Mouse (Mus musculus): ENCODE data around the gene Ctnnal1. TPM values are rescaled to one million over a fixed set of nuclear protein-coding genes. Genes with fewer than 3 reads are reported as not detected.

The Ctnnal1 gene
- polyA plus RNA-seq, 1 experiment from 2014 or later = 26.1 TPM

DNA sequence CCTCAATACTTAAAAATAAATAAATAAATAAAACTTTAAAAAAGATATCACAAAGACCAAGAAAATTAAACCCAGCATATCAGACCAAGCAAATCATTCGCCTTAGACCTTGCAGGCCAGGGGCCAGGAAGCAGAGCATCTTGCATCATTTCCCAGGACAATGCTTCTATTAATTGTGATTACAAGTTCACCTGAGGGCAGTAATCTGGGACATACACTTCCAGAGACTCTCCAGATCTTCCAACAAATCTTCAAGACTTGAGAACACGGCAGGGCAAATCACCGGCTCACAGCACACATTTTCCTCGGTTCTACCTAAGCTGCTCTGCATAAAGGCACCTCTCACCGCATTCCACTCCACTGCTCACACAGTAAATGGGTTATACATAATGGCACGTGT is 16.9 kb downstream of the Ctnnal1 start:
- 90% methylated on average over 6 of the region's 6 CpGs for WGBS
- H3K4me2 ChIP-seq = no peak overlapping the region
- ATAC-seq (ENCODE audit: low FRiP score) (no peak), DNase-seq (ENCODE audit: low spot score, missing footprints) (no peak)
- H3K9ac ChIP-seq (ENCODE audit: low read length) = no peak overlapping the region
- H3K27me3 ChIP-seq (ENCODE audit: control insufficient read depth, insufficient read depth, low read length) = no peaks in the 10 kb centered on the region
- H3K4me3 ChIP-seq (ENCODE audit: low read depth, low read length) = no peak overlapping the region
- H3K4me1 ChIP-seq (ENCODE audit: control insufficient read depth, insufficient read depth, low read length) = no peaks in the 10 kb centered on the region
- H3K9me3 ChIP-seq (ENCODE audit: control insufficient read depth, low read length) = no peaks in the 10 kb centered on the region
- peaks cover 6% of the 10 kb centered on the region; the same call in 1 of the 2 replicates for H3K36me3 ChIP-seq (ENCODE audit: control insufficient read depth, insufficient read depth, low read length)
- H3K27ac ChIP-seq (ENCODE audit: low read depth, low read length) = no peak overlapping the region

DNA sequence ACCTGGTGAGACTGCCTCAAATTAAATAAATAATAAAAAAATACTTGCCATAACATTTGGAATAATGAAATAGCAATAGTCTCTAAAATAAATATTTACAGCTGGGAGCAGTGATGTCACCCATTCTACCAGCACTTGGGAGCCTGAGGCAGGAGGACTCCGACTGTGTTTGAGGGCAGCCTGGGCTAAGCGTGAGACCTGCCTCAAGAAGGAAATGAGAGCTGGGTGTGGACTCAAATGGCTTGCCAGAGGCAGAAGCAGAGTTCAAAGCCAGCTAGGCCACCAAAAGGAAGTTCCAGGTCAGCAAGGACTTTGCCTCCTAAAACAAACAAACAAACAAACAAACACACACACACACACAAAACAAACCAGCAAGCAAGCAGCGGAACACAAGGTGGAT is 17.6 kb downstream of the Ctnnal1 start:
- Histone ChIP-seq H3K9ac (ENCODE audit: low read length) (no peak overlapping the region), H3K4me3 (ENCODE audit: low read depth, low read length) (no peak overlapping the region), H3K36me3 (ENCODE audit: control insufficient read depth, insufficient read depth, low read length) (peaks cover 6% of the 10 kb centered on the region; the same call in 1 of the 2 replicates), H3K4me1 (ENCODE audit: control insufficient read depth, insufficient read depth, low read length) (no peaks in the 10 kb centered on the region), H3K9me3 (ENCODE audit: control insufficient read depth, low read length) (no peaks in the 10 kb centered on the region), H3K27ac (ENCODE audit: low read depth, low read length) (no peak overlapping the region), H3K27me3 (ENCODE audit: control insufficient read depth, insufficient read depth, low read length) (no peaks in the 10 kb centered on the region), H3K4me2 (no peak overlapping the region)
- 93% methylated on average over 3 of the region's 3 CpGs for WGBS
- DNase-seq (ENCODE audit: low spot score, missing footprints) (peak; percentile 75), ATAC-seq (ENCODE audit: low FRiP score) (no peak)

DNA sequence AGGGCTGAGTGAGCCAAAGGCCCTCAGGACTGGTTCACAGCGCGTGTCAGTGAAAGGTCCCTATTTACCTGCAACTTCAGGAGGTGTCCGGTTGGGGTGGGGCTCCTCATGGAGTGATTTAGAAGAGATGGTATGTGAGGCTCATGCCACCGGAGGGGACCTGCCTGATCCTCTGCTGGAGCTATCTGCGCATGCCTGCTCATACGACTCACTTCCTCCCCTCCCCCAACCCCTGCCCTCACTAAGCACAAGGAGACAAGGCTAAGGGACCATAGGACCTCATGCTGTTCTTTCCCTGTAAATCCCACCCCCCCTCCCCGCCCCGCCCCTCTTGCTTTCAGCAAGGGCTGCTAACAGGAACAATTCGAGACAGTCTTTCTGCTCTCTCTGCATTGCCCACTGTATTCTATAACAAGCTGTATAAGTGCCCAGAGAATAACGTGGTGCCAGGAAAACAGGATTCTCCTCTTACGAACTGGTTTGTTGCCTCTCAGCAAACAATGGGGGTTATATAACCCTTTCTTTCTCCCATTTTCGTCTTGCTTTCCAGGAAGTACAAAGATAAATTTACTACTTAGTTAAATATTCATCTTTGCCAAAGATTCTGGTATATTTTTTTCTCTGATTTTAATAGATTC is 19.0 kb downstream of the Ctnnal1 start:
- H3K4me3 ChIP-seq (ENCODE audit: low read depth, low read length) = no peak overlapping the region
- WGBS = 54% methylated on average over 12 of the region's 12 CpGs
- H3K9me3 ChIP-seq (ENCODE audit: control insufficient read depth, low read length) = no peaks in the 10 kb centered on the region
- H3K4me2 ChIP-seq = no peak overlapping the region
- peaks cover 9% of the 10 kb centered on the region; the same call in 1 of the 2 replicates for H3K36me3 ChIP-seq (ENCODE audit: control insufficient read depth, insufficient read depth, low read length)
- H3K27me3 ChIP-seq (ENCODE audit: control insufficient read depth, insufficient read depth, low read length) = no peaks in the 10 kb centered on the region
- no peak overlapping the region for H3K9ac ChIP-seq (ENCODE audit: low read length)
- no peak overlapping the region for H3K27ac ChIP-seq (ENCODE audit: low read depth, low read length)
- H3K4me1 ChIP-seq (ENCODE audit: control insufficient read depth, insufficient read depth, low read length) = no peaks in the 10 kb centered on the region
- DNase-seq (ENCODE audit: low spot score, missing footprints) (peak; percentile 28), ATAC-seq (ENCODE audit: low FRiP score) (no peak)

DNA sequence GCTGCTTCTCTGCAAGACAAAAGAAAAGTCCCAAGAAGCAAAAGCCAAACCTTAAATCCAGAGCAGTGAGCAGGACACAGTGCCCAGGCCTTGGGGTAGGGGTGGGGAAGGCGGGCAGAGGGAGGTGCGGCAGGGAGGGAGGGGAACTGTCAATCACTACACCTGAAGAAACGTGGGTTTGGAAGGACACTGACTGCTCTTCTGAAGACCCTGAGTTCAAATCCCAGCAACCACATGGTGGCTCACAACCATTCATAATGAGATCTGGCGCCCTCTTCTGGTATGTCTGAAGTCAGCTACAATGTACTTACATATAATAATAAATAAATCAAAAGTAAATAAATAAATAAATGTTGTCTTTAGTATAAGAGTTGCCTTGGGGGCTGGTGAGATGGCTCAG is 20.1 kb downstream of the Ctnnal1 start:
- Histone ChIP-seq H3K4me3 (ENCODE audit: low read depth, low read length) (no peak overlapping the region), H3K27me3 (ENCODE audit: control insufficient read depth, insufficient read depth, low read length) (no peaks in the 10 kb centered on the region), H3K4me2 (no peak overlapping the region), H3K9ac (ENCODE audit: low read length) (no peak overlapping the region), H3K36me3 (ENCODE audit: control insufficient read depth, insufficient read depth, low read length) (peaks cover 12% of the 10 kb centered on the region), H3K27ac (ENCODE audit: low read depth, low read length) (no peak overlapping the region), H3K4me1 (ENCODE audit: control insufficient read depth, insufficient read depth, low read length) (no peaks in the 10 kb centered on the region), H3K9me3 (ENCODE audit: control insufficient read depth, low read length) (no peaks in the 10 kb centered on the region)
- ATAC-seq (ENCODE audit: low FRiP score) (no peak), DNase-seq (ENCODE audit: low spot score, missing footprints) (peak; percentile 60)
- WGBS = 95% methylated on average over 4 of the region's 4 CpGs

DNA sequence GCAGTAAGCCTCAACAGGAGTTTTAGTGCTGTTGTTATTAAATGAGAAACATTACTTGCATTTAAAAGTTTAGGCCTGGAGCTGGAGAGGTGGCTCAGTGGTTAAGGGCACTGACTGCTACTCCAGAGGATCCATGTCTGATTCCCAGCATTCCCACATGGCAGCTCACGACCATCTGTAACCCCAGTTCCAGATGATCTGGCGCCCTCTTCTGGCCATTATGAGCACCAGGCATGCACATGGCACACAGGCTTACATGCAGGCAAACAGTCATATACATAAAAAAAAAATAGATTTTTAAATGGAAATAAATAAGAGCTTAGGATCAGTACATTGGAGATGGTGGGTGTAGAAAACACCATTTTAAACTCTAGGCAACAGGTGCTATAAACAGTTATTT is 21.0 kb downstream of the Ctnnal1 start:
- Histone ChIP-seq H3K4me2 (no peak overlapping the region), H3K4me3 (ENCODE audit: low read depth, low read length) (no peak overlapping the region), H3K27me3 (ENCODE audit: control insufficient read depth, insufficient read depth, low read length) (no peaks in the 10 kb centered on the region), H3K9ac (ENCODE audit: low read length) (no peak overlapping the region), H3K9me3 (ENCODE audit: control insufficient read depth, low read length) (no peaks in the 10 kb centered on the region), H3K27ac (ENCODE audit: low read depth, low read length) (no peak overlapping the region), H3K4me1 (ENCODE audit: control insufficient read depth, insufficient read depth, low read length) (no peaks in the 10 kb centered on the region), H3K36me3 (ENCODE audit: control insufficient read depth, insufficient read depth, low read length) (peaks cover 12% of the 10 kb centered on the region)
- 77% methylated on average over 2 of the region's 2 CpGs for WGBS
- DNase-seq (ENCODE audit: low spot score, missing footprints) (peak; percentile 44), ATAC-seq (ENCODE audit: low FRiP score) (no peak)

DNA sequence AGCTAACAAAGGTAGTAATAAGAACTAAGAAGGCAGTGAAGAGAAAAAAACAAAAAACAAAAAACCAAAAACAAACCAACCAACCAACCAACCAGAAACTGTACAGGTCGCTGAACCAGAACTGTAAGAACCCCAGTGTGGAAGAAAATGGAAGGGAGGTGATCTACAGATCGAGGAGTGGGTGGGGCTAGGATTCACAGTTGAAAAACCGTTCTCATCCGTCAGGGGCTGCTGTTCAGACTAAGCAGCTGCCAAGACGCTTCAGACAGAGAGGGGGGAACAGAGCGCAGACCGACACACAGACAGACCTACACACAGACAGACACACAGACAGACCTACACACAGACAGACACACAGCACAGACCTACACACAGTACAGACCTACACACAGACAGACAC is 22.5 kb downstream of the Ctnnal1 start:
- H3K27me3 ChIP-seq (ENCODE audit: control insufficient read depth, insufficient read depth, low read length) = no peaks in the 10 kb centered on the region
- no peak overlapping the region for H3K9ac ChIP-seq (ENCODE audit: low read length)
- no peaks in the 10 kb centered on the region for H3K9me3 ChIP-seq (ENCODE audit: control insufficient read depth, low read length)
- 84% methylated on average over 7 of the region's 7 CpGs for WGBS
- ATAC-seq (ENCODE audit: low FRiP score) = no peak
- H3K4me3 ChIP-seq (ENCODE audit: low read depth, low read length) = no peak overlapping the region
- H3K4me2 ChIP-seq = no peak overlapping the region
- no peaks in the 10 kb centered on the region for H3K4me1 ChIP-seq (ENCODE audit: control insufficient read depth, insufficient read depth, low read length)
- H3K27ac ChIP-seq (ENCODE audit: low read depth, low read length) = no peak overlapping the region
- H3K36me3 ChIP-seq (ENCODE audit: control insufficient read depth, insufficient read depth, low read length) = peaks cover 12% of the 10 kb centered on the region
- DNase-seq (ENCODE audit: low spot score, missing footprints) = peak; percentile 17

DNA sequence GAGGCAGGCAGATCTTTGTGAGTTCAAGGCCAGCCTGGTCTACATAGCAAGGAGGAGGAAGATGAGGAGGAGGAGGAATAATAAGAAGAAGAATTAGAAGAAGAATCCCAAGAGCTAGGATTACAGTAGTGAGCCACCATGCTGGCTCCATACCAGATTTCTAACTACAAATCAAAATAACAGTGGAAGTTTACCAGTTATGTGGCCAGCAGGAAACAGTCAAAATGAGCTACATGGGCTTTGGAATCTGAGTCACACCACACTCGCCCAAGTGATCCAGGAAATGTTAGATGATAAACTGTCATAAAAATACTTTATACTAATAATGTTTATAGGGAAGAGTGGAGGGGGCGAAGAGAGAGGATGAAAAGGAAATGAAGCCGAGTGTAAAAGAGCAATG is 24.7 kb downstream of the Ctnnal1 start:
- Histone ChIP-seq H3K4me2 (no peak overlapping the region), H3K4me3 (ENCODE audit: low read depth, low read length) (no peak overlapping the region), H3K36me3 (ENCODE audit: control insufficient read depth, insufficient read depth, low read length) (peaks cover 12% of the 10 kb centered on the region), H3K9ac (ENCODE audit: low read length) (no peak overlapping the region), H3K27ac (ENCODE audit: low read depth, low read length) (no peak overlapping the region), H3K9me3 (ENCODE audit: control insufficient read depth, low read length) (no peaks in the 10 kb centered on the region), H3K27me3 (ENCODE audit: control insufficient read depth, insufficient read depth, low read length) (no peaks in the 10 kb centered on the region), H3K4me1 (ENCODE audit: control insufficient read depth, insufficient read depth, low read length) (no peaks in the 10 kb centered on the region)
- ATAC-seq (ENCODE audit: low FRiP score) (no peak), DNase-seq (ENCODE audit: low spot score, missing footprints) (no peak)
- WGBS = 90% methylated on average over 3 of the region's 3 CpGs

DNA sequence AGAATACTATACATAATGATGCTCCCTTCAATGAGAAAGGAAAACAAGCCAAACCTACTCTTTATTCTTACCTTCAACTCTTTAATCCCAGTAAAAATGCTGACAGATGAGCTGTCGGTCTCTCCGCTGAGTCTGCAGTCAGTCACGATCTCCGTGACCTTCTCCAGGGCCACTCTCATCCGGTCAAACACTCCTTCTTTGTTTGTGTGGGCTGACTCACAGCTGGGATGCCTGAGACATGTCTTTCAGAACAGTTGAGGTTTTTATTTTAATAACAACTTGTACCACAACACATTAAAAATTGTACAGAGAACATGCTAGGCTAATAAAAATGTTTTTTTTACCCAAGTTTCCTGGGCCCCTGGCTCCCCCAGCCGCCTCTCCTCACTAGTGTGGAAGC is 27.3 kb downstream of the Ctnnal1 start:
- no peaks in the 10 kb centered on the region for H3K27me3 ChIP-seq (ENCODE audit: control insufficient read depth, insufficient read depth, low read length)
- no peaks in the 10 kb centered on the region for H3K4me1 ChIP-seq (ENCODE audit: control insufficient read depth, insufficient read depth, low read length)
- H3K9me3 ChIP-seq (ENCODE audit: control insufficient read depth, low read length) = no peaks in the 10 kb centered on the region
- H3K36me3 ChIP-seq (ENCODE audit: control insufficient read depth, insufficient read depth, low read length) = peaks cover 6% of the 10 kb centered on the region; the same call in 1 of the 2 replicates
- DNase-seq (ENCODE audit: low spot score, missing footprints) (peak; percentile 33), ATAC-seq (ENCODE audit: low FRiP score) (no peak)
- H3K4me3 ChIP-seq (ENCODE audit: low read depth, low read length) = no peak overlapping the region
- H3K9ac ChIP-seq (ENCODE audit: low read length) = no peak overlapping the region
- no peak overlapping the region for H3K27ac ChIP-seq (ENCODE audit: low read depth, low read length)
- no peak overlapping the region for H3K4me2 ChIP-seq
- WGBS = 83% methylated on average over 6 of the region's 6 CpGs

DNA sequence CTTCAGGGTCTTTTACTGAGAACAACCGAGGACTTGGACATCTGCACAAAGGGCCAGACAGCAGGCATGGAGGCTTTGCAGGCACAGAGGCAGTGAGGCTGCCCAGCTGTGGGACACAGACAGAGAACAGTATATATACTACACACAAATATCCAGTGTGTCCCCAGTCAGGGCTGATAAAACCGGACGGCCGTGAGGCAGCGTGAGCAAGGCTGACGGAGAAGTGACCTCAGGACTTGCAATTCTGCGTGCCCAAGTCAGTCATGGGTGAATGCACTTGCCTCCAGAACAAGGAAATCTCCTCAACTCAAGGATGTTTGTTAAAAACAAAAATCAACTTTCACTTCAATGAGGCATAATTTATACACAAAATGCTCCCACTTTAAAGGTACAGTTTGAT is 33.0 kb downstream of the Ctnnal1 start:
- H3K27ac ChIP-seq (ENCODE audit: low read depth, low read length) = no peak overlapping the region
- no peaks in the 10 kb centered on the region for H3K9me3 ChIP-seq (ENCODE audit: control insufficient read depth, low read length)
- no peaks in the 10 kb centered on the region for H3K27me3 ChIP-seq (ENCODE audit: control insufficient read depth, insufficient read depth, low read length)
- H3K4me2 ChIP-seq = no peak overlapping the region
- no peak overlapping the region for H3K4me3 ChIP-seq (ENCODE audit: low read depth, low read length)
- H3K36me3 ChIP-seq (ENCODE audit: control insufficient read depth, insufficient read depth, low read length) = peaks cover 2% of the 10 kb centered on the region
- ATAC-seq (ENCODE audit: low FRiP score) (no peak), DNase-seq (ENCODE audit: low spot score, missing footprints) (no peak)
- H3K9ac ChIP-seq (ENCODE audit: low read length) = no peak overlapping the region
- no peaks in the 10 kb centered on the region for H3K4me1 ChIP-seq (ENCODE audit: control insufficient read depth, insufficient read depth, low read length)
- 93% methylated on average over 7 of the region's 7 CpGs for WGBS
